Mouse (Mus musculus) lung, postnatal 0 days (tissue): ENCODE measurements around the gene Ncoa4.

Source experiments
- CTCF ChIP-seq: IDR thresholded peaks from 2 replicates; pipeline ENCODE4 v1.5.1; 2016; ENCODE audit warnings: antibody characterized with exemption, mild to moderate bottlenecking
- EP300 ChIP-seq: IDR thresholded peaks from 2 replicates; pipeline ENCODE4 v1.6.1; 2016; ENCODE audit warnings: antibody characterized with exemption, mild to moderate bottlenecking, control low read depth

GRCm38 (mm10) chr14:32228996-32229395 is 69.3 kb downstream of the Ncoa4 start:
- peak; percentile 63 for TF ChIP-seq CTCF
- TF ChIP-seq EP300: no peak
